Mouse (Mus musculus): ENCODE results near the gene Sema5b. TPM values are rescaled to one million over a fixed set of nuclear protein-coding genes. Genes with fewer than 3 reads are reported as not detected.

Sema5b gene
- total RNA-seq, 1 experiment from 2014 or later: not detected

DNA sequence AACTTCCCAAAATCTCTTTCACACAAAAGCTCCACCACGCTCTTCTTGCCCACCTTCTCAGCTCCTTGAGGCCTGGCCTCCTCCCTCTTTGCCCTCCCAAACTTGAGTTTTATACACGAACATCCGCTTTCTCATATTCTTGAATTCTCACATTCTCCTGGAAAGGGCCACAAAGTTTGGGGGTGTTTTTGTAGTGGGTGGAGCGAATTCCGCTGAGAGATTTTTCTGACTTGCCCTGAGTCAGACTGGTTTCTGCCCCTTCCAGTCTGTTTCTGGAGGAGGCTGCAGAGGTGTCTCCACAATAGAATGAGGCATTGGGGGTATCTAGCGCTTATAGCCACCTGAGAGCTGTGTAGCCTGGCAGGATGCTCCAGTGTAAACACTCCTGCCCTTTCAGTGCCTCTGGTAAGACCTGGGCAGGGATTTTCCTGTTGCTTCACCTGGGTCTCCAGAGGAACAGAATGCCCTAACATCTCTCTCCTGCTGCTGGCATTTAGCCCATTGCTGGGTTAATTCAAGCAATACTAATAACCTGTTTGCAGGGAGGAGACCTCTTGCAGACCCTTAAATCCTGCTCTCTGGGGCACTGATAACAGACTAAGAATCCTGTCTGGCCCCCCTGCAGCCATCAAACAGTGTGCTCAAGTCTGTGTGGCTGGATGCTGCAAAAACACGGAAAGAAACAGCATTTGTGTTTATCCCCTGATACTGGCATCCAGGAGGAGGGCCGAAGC, 46.3 kb downstream of the Sema5b start:
- ATAC-seq (replicated peaks; ENCODE audit: insufficient number of reproducible peaks, low FRiP score, low TSS enrichment, poor library complexity, severe bottlenecking): no peak

GRCm38 (mm10) chr16:35587866-35588465, 47.0 kb downstream of the Sema5b start:
- ATAC-seq (replicated peaks; ENCODE audit: insufficient number of reproducible peaks, low FRiP score, low TSS enrichment, poor library complexity, severe bottlenecking): no peak

DNA sequence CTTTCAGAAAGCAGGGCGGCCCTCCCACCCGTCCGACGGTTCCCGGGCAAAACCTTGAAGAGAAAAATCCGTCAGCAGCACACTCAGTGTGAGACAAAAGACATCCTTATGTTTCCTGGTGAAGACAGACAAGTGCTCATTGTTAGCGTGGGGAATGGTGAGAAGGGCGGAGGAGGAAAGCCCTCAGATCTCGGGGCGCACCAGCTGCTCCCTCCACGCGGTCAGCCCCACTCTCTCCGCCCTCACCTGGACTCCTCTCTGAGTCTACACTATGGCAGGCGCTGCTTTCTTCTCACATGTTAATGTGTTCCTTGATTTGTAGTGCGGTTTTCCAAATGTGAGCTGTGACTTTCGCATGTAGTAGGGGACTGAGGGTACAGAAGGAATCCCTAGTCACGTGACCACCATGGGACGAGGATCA, 47.8 kb downstream of the Sema5b start:
- no peak for ATAC-seq (replicated peaks; ENCODE audit: insufficient number of reproducible peaks, low FRiP score, low TSS enrichment, poor library complexity, severe bottlenecking)

DNA sequence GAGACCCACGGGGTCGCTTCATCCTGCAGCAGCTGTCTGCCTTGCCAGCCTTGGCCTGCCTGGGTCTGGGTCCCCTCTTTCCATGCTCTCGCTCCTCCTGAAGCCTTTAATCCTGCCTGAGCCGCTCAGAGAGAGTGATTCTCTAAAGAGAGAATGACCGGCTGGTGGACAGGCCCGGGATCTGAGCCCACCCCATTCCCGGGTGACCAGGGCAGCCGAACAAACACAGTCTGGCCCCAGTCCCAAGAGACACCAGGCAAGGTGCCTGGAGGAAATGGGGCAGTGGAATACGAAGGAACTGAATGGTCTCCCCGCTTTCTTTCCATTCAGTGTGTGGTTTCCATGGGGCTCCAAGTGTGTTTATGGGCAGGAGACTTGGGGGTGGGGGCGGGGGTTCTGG, 50.8 kb downstream of the Sema5b start:
- ATAC-seq (replicated peaks; ENCODE audit: insufficient number of reproducible peaks, low FRiP score, low TSS enrichment, poor library complexity, severe bottlenecking): no peak

DNA sequence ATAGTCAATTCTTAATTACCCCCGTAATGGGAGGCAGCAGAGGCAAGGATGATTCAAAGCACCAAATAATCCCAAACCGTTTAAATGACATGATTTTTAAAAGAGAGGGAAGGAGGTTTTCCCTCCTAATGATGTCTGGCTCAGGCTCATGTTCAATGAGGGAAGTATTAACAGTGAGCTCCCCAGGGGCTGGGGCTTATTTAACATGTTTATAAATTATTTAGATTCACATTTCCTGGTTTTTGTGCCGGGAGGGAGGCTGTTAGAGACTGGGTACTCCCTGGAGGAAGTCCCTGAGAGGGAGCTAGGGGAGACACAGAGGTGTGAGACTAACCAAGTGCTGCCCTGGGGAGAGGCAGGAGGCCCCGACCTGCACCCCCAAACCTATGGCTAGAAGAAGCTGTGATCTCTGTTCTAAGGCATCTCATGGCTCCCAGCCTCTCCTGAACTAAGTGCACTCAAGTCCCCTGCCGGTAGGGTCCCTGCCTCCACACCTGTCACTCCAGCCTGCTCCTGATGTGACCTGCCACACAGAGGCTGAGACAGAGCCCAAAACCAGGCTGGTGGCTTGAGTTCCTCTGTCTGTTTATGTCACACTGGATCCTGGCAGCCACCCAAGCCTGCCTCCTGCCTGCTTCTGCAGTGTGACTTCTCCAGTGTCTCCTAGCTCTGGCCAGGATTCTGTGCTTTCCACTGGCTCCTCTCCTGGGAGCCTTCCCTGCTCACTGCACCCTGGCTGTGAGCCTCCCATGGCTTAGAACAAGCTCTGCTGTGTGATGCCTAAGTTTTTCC, 51.5 kb downstream of the Sema5b start:
- no peak for ATAC-seq (replicated peaks; ENCODE audit: insufficient number of reproducible peaks, low FRiP score, low TSS enrichment, poor library complexity, severe bottlenecking)

DNA sequence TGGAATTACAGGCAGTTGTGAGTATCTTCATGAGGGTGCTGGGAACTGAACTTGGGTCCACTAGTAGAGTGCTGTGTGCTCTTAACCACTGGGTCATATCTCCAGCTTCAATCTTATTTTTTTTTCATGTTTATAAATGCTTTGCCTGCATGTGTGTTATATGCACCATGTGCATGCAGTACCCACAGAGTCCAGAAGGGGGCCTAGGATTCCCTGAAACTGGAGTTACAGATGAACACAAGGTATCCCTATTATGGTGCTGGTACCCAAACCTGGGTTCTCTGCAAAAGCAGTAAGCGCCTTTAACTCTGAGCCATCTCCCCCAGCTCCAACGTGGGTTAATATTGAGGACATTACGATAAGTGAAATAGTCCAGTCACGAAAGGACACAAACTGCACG, 52.5 kb downstream of the Sema5b start:
- no peak for ATAC-seq (replicated peaks; ENCODE audit: insufficient number of reproducible peaks, low FRiP score, low TSS enrichment, poor library complexity, severe bottlenecking)

GRCm38 (mm10) chr16:35596241-35596640, 55.3 kb downstream of the Sema5b start:
- no peak for ATAC-seq (replicated peaks; ENCODE audit: insufficient number of reproducible peaks, low FRiP score, low TSS enrichment, poor library complexity, severe bottlenecking)

GRCm38 (mm10) chr16:35596661-35597350, 55.9 kb downstream of the Sema5b start:
- no peak for ATAC-seq (replicated peaks; ENCODE audit: insufficient number of reproducible peaks, low FRiP score, low TSS enrichment, poor library complexity, severe bottlenecking)

DNA sequence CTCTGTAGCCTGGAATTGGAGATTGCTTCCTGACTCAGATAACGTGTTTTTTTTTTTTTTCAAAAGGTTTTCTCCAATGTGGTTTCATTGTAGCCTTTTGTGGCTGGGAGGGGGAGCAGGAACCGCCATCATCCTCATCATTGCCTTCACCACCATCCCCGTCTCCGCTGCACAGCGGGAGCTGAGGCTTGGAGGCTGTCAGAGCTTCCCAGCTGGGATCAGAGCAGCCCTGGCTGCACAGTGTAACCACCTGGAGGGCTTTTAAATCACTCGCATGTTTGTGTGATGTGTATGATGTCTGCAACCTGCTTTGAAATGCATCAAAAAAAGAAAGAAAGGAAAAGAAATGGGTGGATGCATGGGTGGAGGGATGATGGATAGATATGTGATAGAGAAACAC, 57.0 kb downstream of the Sema5b start:
- no peak for ATAC-seq (replicated peaks; ENCODE audit: insufficient number of reproducible peaks, low FRiP score, low TSS enrichment, poor library complexity, severe bottlenecking)

GRCm38 (mm10) chr16:35598802-35599201, 57.9 kb downstream of the Sema5b start:
- ATAC-seq (replicated peaks; ENCODE audit: insufficient number of reproducible peaks, low FRiP score, low TSS enrichment, poor library complexity, severe bottlenecking): no peak

DNA sequence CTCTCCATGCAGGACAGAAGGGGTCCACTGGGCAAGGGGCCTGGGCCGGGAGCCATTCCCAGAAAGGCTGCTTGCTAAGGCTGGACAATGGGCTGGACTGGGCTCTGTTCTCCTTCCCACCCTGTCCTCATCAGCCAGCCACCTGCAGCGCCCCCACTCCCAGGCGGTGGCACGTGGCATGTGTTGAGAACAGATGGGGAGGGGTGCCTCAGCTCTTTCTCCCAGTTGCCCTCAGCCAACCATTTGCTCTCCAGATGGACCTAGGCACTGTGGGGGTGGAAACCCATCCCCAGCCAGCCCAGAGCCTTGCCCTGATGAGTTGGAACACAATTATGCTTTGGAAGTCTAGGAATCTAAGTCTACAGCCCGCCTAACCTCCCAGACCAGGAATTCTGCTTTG, 59.3 kb downstream of the Sema5b start:
- ATAC-seq (replicated peaks; ENCODE audit: insufficient number of reproducible peaks, low FRiP score, low TSS enrichment, poor library complexity, severe bottlenecking): no peak

GRCm38 (mm10) chr16:35601426-35601825, 60.5 kb downstream of the Sema5b start:
- ATAC-seq (replicated peaks; ENCODE audit: insufficient number of reproducible peaks, low FRiP score, low TSS enrichment, poor library complexity, severe bottlenecking): no peak

DNA sequence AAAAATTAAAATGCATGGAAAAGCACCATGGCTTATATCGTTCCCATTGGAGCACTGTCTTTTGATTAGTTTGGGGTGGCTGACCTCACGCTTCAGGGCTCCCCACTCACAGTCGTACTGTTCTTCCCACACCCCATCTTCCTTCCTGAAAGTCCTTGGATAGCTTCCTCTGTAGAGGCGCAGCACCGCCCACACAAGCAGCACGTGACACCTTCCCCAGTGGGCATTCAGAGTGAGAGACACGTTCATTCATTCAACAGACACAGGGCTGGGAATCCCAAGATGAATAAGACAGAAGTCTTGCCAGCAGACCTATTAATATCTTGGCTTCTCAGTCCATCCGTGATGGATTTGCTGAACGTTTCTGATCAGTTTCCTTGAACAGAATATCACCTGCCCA, 61.6 kb downstream of the Sema5b start:
- no peak for ATAC-seq (replicated peaks; ENCODE audit: insufficient number of reproducible peaks, low FRiP score, low TSS enrichment, poor library complexity, severe bottlenecking)

DNA sequence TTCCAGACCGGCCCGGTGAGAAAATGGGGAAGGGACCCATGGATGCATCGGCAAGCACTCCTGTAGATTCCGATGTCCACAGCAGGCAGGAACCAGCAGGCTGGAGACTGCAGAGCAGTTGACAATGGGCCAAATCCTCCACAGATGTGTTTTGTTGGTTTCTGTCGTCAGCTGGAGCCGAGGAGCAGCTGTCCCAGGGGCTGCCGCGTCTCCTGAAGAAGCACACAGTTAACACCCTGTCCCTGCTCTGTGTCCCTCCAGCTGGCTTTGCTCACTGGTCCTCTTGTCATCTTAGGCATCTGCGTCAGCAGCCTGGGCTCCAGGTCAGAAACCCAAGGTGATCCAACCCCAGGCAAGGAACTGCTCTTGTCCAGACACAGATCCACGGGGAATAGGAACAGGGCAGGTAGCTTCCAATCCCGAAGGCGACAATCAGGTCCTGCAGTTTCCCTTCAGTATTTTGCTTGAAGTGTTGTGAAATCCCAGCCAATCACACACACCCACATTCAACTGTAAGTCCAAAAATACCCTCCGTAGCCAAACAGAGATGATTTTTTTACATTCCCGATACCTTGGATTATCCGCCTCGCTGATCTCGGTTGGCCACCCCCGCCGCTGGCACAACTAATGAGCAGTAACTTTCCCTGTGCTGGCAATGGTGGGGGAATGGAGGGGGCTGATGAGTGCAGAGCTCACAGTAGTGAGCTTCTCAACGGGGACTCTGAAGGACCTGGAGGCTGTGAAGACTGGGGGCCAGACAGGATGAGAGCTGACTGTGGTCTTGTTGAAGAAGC, 63.0 kb downstream of the Sema5b start:
- ATAC-seq (replicated peaks; ENCODE audit: insufficient number of reproducible peaks, low FRiP score, low TSS enrichment, poor library complexity, severe bottlenecking): no peak

DNA sequence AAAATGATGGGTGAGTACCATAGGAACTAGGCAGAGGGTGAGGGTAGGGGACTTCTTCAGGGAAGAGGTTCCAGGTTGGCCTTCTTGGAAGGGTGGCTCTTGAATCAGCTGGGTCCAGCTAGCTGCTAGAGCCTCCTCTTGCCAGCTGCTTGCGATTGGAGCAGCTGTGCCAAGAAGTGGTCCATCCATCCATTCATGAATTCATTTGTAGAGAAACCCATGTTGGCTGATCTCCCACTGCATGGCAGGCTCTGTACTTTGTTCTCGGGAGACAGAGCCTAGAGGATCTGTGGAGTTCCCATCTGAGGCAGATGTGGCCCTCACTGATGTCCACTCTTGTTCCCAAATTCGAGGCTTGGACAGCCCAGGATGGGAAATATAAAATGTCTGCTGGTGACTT, 66.3 kb downstream of the Sema5b start:
- ATAC-seq (replicated peaks; ENCODE audit: insufficient number of reproducible peaks, low FRiP score, low TSS enrichment, poor library complexity, severe bottlenecking): no peak

DNA sequence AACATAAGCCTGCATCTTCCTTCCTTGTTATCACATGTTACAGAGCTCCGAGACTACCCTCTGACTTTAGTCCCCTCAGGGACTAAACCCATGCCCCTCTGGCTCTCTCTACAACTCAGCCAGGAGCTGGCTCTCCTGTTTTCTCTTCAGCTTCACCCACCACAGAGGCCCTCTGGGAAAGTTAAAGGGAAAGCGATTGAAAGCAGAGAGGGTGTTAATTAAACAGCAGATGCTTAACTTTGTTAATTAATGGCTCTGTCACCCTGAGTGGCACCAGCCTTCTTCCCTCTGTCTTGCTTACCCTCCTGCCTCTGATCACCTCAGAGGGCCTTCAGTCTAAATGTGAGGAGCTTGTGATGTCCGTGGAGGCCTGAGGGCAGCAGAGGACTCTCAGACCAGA, 67.3 kb downstream of the Sema5b start:
- ATAC-seq (replicated peaks; ENCODE audit: insufficient number of reproducible peaks, low FRiP score, low TSS enrichment, poor library complexity, severe bottlenecking): no peak

- ATAC-seq (replicated peaks; ENCODE audit: insufficient number of reproducible peaks, low FRiP score, low TSS enrichment, poor library complexity, severe bottlenecking): no peak
Measured at GRCm38 (mm10) chr16:35609561-35609960, 68.6 kb downstream of the Sema5b start.
